18 mouse cellular contexts compared by ENCODE assay signal in the genomic region with DNA sequence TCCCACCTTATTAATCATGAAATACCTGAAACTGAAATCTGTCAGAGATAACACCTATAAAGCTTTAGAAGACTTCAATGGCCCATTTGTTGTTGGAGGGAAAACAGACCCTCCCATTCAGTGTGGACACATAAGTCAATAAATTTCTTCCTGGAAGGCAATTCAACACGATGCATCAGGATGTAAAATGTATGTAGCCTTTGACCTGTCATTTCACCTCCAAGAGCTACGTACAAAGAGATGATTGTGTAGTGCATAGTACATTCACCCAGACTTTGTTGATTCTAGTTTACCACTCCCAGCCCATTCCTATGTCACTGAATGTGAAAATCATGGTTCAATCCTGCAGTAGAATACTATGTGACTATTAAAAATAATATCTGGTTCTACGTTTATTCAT. TPM values are rescaled to one million over a fixed set of nuclear protein-coding genes. Genes with fewer than 3 reads are reported as not detected.
"Had no signal": no experiment of that assay in that cellular context is flagged by ENCODE, and none has a peak within 500 bp of the region (broad histone marks: within the 10 kb centered on the region; RNA-seq: fewer than 3 reads in every experiment).

No protein-coding gene starts in this region.

- DNase-seq: liver, postnatal 0 days; lung, embryonic 14.5 days; lung, postnatal 10 days; lung, postnatal 4 days; right cerebral cortex, adult 18-20 months; right cerebral cortex, postnatal 25 days; right cerebral cortex, postnatal 4 days; spleen, adult 18-20 months; thymus, adult 18-20 months; thymus, postnatal 14 days; thymus, postnatal 36 days had no signal

- H3K4me1 ChIP-seq: liver, embryonic 15.5 days; midbrain, embryonic 13.5 days; midbrain, embryonic 15.5 days; neural tube, embryonic 13.5 days had no signal

- H3K27me3 ChIP-seq: liver, embryonic 15.5 days; midbrain, embryonic 13.5 days; midbrain, embryonic 15.5 days; neural tube, embryonic 13.5 days had no signal

- H3K9me3 ChIP-seq: liver, embryonic 15.5 days; midbrain, embryonic 13.5 days; midbrain, embryonic 15.5 days; neural tube, embryonic 13.5 days had no signal

- ATAC-seq: liver, postnatal 0 days; midbrain, embryonic 13.5 days; midbrain, embryonic 15.5 days had no signal

- H3K27ac ChIP-seq: liver, embryonic 15.5 days; midbrain, embryonic 13.5 days; midbrain, embryonic 15.5 days; neural tube, embryonic 13.5 days had no signal

- H3K9ac ChIP-seq: liver, embryonic 15.5 days; liver, postnatal 0 days; lung, embryonic 14.5 days; midbrain, embryonic 13.5 days; midbrain, embryonic 15.5 days; neural tube, embryonic 13.5 days had no signal

- H3K36me3 ChIP-seq: liver, embryonic 15.5 days; midbrain, embryonic 13.5 days; midbrain, embryonic 15.5 days; neural tube, embryonic 13.5 days had no signal

- H3K4me2 ChIP-seq: liver, embryonic 15.5 days; lung, embryonic 14.5 days; midbrain, embryonic 11.5 days; midbrain, embryonic 13.5 days; midbrain, embryonic 15.5 days; neural tube, embryonic 13.5 days had no signal

- H3K4me3 ChIP-seq: liver, embryonic 15.5 days; midbrain, embryonic 13.5 days; midbrain, embryonic 15.5 days; myocyte; neural tube, embryonic 13.5 days had no signal

RNA-seq across cellular contexts. Expression of gene Fst, which starts 39.4 kb away (rescaled TPM):
- total RNA-seq: megakaryocyte-erythroid progenitor cell, adult 5-6 weeks had no signal
